Mouse (Mus musculus): ENCODE data around the gene Top2b.
A peak's percentile ranks its signal among the peaks of the same experiment; 100 is the strongest.

Gene Top2b

GRCm38 (mm10) chr14:16414163-16414562 is 49.2 kb downstream of the Top2b start:
- DNase-seq (ENCODE audit: low spot score in 2 of 2), result no peak

- no peak for DNase-seq (ENCODE audit: low spot score in 2 of 2)
Measured at GRCm38 (mm10) chr14:16427569-16427968, 62.6 kb downstream of the Top2b start.

DNA sequence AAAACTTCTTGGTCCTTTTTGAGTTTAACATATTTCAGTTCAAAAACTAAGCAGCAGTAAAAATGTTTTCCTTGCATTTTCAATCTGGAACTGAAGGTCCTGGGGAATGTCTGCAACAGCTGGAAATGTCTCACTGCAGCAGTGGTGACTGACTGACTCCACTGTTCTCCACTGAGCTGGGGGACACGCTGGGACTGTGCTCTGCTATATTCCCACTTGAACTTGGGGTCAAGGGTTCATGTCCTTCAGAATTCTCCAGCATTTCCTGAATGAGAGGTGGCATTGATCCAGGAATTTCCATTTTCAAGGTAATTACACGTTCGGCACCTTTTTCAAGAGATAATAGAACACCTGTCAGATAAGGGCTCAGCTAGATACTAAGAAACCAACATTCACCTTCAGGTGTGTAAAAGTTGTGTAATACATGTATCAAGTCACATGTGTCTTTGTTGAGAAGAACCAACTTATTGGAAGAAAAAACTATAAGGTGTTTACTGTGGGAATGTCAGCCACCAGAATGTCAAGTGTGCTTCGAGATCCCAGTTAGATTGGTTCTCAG is 67.0 kb downstream of the Top2b start:
- no peak for DNase-seq (ENCODE audit: low spot score in 2 of 2)

DNA sequence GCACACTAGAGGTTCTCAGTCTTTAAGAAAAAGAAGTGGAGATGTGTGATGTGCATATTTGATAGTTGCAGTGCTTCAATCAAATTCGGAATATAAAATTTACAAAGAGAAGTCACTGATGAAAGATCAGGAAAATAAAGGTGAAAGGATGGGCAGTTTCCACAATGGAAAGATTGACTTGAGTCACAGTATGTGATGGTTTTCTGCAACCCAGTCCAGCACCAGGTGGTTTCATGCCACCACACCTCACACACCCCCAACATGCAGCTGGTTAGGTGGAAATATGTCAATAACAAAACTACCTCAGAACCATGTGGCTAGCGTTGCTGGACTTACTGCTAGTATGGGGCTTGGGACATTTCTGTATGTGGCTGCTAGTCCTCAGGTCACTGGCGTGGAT is 67.6 kb downstream of the Top2b start:
- DNase-seq (ENCODE audit: low spot score in 2 of 2), result no peak

DNA sequence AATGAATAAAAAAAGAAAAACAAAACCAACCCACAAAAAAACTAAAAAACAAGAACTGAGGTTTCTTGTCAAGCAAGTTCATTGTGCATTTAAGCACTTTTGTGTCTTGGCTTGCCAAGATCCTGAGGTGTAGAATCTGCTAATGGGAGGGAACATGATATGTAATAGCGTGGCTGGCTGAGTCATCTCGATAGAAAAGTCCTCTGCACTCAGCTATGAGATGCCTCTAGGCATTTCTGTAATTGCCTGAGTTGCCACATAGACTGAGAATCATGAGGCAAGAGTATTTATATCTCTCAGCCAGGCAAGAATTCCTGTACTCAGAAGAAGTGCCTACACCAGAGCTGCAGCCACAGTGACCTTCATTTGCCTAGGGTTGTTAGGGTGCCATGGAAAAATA is 68.2 kb downstream of the Top2b start:
- DNase-seq (ENCODE audit: low spot score in 2 of 2), result no peak

DNA sequence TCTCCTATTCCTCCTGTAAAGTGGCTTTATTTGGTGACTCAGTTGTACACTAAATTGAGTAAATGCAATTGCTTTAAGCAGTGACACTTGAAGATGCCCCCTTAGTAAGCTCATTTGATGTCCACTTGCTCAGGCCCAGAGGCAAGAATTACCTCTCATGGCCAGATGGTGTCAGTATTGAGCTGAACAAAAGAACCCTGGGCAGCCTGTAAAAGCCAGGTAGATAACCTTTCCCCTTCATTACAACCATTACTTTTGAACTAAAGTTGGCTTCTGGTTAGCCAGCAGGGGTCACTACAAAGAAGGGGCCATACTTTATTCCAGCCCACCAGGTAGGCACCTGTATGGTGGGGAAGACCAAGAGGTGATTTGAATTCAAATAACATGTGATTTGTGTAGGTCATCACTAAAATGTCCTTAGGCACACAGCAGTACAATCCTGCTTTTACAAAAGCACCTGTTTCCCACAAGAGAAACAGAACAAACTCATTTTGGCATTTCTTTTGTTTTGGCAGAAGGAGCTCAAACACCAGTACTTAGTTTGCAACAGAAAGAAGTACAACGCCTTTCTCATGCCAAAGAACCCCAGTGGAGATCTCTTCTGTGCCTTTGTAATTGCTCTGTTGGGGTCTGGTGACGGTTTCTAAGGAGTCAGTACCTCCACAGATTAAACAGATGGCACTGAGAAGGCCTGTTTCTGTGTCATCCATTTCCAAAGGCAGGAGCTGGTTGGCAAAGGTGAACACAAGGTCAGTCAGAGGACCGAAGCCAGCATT is 69.6 kb downstream of the Top2b start:
- peak in 1 of 2 experiments; percentile 25 for DNase-seq (ENCODE audit: low spot score in 2 of 2)

DNA sequence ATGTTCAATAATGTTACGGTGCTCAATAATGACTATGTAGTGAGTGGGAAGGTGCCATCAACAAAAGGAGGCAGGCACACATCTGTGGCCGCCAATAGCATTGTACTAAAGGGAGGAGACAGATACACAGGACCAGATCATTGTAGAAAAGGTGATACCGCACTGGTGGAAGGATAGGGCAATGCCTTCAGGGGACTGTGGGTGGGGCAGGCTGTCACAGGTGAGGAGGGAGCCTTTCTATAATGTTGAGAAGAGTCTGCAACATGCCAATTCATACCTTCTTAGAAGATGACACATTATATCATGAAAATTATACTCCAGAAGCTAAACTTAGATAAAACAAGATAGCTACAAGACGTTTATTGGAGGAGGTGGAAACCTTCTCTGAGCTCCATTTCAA is 72.4 kb downstream of the Top2b start:
- DNase-seq (ENCODE audit: low spot score in 2 of 2), result no peak

- DNase-seq (ENCODE audit: low spot score in 2 of 2), result no peak
Measured at GRCm38 (mm10) chr14:16439385-16440126, 74.6 kb downstream of the Top2b start.

DNA sequence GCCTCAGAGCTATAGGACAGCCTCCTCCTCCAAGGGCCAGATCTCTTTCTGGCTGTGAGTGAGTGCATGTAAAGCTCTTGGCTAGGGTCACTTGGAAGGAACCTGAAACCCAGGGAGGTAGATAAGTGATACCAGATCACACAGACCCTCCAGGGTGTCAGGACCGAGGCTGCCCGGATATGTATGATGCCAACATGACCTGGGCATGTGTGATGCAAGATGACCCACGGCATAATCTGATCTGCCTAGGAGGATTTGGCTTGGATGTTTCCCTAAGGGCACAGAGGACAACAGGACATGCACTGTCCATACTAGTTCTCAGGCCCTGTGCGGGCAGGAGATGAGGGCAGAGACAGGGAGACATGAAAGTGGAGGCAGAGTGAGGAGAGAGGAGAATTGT is 79.9 kb downstream of the Top2b start:
- DNase-seq (ENCODE audit: low spot score in 2 of 2), result no peak

GRCm38 (mm10) chr14:16447587-16447986 is 82.6 kb downstream of the Top2b start:
- no peak for DNase-seq (ENCODE audit: low spot score in 2 of 2)

DNA sequence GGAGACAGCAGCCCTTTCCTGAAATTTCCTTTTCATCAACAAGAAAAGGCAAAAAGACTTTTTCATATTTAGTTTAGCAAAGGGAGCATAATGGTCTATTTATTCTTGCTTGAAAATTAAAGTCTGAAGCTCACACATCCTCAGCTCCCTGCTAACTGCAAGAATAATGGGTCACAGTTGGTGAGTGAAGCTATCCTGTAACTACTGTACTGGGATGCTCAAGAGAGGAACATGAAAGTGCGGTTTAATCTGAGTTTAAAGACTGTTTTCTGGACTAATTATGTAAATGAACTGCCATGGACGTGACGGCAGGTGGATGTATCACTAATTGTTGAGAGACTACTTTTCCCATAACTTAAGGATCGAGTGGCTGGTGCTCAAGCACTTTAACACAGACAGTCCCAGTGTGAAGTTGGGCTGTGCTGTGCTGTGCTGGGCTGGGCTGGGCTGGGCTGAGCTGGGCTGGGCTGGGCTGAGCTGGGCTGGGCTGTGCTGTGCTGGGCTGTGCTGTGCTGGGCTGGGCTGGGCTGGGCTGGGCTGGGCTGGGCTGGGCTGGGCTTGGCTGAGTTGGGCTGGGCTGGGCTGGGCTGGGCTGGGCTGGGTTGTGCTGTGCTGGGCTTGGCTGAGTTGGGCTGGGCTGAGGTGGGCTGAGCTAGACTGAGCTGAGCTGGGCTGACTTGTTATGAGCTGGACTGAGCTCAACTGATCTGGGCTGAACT is 83.4 kb downstream of the Top2b start:
- DNase-seq (ENCODE audit: low spot score in 2 of 2), result no peak

DNA sequence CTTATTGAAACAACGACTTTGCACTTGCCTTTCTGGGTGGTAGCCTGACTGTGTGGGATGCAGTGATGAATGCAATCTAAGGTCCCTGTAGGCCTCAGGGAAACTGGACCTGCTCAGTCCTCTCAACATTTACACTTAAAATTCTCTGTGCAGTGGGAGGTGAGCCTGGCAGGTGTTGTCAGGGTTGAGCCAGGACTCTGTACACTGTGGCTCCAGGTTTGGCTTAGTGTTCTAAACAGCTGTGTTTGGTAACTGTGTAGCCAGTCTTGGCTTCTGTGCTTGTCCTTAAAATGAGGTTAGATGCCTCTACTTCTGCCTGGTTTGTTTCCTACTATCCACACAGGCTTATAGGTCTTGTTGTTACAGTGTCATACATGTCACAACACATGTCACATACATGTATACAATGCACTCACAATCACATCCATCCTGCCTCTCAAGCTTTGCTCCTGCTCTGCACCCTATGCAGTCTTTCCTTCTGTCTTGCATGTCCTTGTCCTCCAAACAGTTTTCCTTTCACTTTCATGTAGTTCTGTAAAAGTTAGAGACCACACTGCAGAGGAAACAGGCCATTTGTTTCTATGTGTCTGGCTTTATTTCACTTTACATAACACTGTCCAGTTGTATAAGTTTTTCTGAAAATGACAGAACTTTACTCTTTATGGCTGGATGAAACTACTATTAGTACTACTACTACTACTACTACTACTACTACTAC is 113.8 kb downstream of the Top2b start:
- no peak for DNase-seq (ENCODE audit: low spot score in 2 of 2)

GRCm38 (mm10) chr14:16479521-16479920 is 114.5 kb downstream of the Top2b start:
- DNase-seq (ENCODE audit: low spot score in 2 of 2), result no peak

- no peak for DNase-seq (ENCODE audit: low spot score in 2 of 2)
Measured at GRCm38 (mm10) chr14:16480621-16481020, 115.6 kb downstream of the Top2b start.

GRCm38 (mm10) chr14:16483656-16484380 is 118.8 kb downstream of the Top2b start:
- no peak for DNase-seq (ENCODE audit: low spot score in 2 of 2)
